Mouse (Mus musculus) heart, postnatal 0 days (tissue): ENCODE measurements around the gene Kcnma1.

Source experiments
- CTCF ChIP-seq: IDR thresholded peaks from 2 replicates; pipeline ENCODE4 v1.5.1; 2016; ENCODE audit warnings: antibody characterized with exemption, control low read depth, low read depth
- EP300 ChIP-seq: IDR thresholded peaks from 2 replicates; pipeline ENCODE4 v1.6.1; 2016; ENCODE audit warnings: antibody characterized with exemption, low read depth

DNA sequence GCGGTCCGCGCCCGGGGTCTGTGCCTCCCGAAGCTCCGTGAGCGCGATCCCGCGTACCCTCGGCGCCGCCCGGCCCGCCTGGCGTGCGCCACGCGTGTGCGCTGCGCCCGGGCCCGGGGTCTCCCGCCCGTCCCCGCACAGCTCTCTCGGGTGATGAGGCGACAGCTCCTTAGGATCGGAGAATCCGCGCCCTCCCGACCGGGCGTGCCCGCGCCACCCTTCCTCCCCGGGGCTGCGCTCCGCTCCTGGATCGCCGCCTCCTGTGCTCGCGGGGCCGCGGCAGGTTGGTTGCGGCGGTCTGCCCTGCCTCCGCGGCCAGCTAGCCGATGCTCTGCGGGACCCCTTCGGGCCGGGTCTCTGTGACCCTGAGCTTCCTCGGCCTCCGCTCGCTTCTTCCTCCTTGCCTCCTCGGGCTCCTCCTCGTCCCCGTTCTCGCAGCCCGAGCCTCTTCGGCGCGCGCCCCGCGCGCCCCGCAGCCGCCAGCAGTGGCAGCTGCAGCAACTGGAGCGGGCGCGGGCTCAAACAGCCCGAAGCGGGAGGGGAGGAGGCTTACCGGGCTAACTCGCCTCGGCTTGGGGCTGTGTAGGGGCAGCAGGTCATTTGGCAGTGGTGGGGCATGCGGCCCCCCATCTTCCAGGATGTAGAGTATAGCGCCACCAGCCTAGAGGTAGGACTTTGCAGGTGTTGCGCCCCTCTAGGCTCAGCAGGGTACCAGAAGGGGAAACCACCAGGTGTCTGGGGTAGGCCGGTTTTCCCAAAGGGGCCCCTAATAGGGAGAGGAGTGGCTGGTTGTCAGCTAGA lies 9.6 kb downstream of the Kcnma1 start:
- TF ChIP-seq EP300: no peak
- no peak for TF ChIP-seq CTCF
